ENCODE assay signal across 27 mouse cellular contexts in the genomic region with DNA sequence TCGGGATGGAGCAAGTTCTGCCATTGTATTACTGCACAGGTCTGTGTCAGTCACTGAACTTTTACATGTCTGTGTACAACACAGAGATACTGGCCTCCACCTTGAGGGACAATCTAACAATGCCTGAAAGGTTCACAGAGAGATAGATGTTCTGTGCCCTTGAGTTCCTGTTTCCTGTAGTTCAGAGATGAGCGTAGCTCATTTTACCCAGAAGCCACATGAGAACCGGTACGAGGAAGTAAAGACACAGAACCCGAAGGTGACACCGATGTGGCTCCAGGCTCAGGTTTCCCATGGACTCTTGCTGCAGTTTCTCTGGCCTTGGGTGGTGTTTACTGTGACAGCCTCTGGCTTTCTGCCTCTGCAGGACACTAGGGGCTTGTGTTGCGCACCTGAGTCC.
DNase-seq lines count a peak whose midpoint lies in the region; ATAC-seq and TF ChIP-seq lines count a peak whose summit lies in the region.
"Had no signal": no experiment of that assay in that cellular context is flagged by ENCODE, and none has a peak within 500 bp of the region (broad histone marks: within the 10 kb centered on the region; RNA-seq: fewer than 3 reads in every experiment).

No protein-coding gene starts in this region.

- ATAC-seq in granulocyte monocyte progenitor cell, adult 5-6 weeks (replicated peaks; ENCODE audit: poor library complexity, severe bottlenecking), result peak; percentile 33; the same call in 1 of the 2 replicates
- no peak for ATAC-seq in intestine, postnatal 0 days
- ATAC-seq: forebrain, embryonic 15.5 days; liver, embryonic 12.5 days; liver, postnatal 0 days had no signal

- no peak for TF ChIP-seq RAD21 in CH12.LX (IDR thresholded peaks at IDR 0.05; ENCODE audit: low read depth, low read length)

- H3K27ac ChIP-seq in CH12.LX (ENCODE audit: insufficient read depth, low read depth), result no peak overlapping the region
- H3K27ac ChIP-seq in limb, embryonic 10.5 days, result no peak overlapping the region
- no peak overlapping the region for H3K27ac ChIP-seq in intestine, postnatal 0 days (ENCODE audit: low read depth, low read length)
- H3K27ac ChIP-seq: embryonic facial prominence, embryonic 13.5 days; forebrain, embryonic 10.5 days; forebrain, embryonic 15.5 days; hindbrain, embryonic 13.5 days; liver, embryonic 12.5 days had no signal

- no peaks in the 10 kb centered on the region for H3K9me3 ChIP-seq in CH12.LX (replicated peaks; ENCODE audit: low read length)
- H3K9me3 ChIP-seq in limb, embryonic 10.5 days (replicated peaks), result no peaks in the 10 kb centered on the region
- H3K9me3 ChIP-seq in intestine, postnatal 0 days (ENCODE audit: control insufficient read depth), result no peaks in the 10 kb centered on the region
- H3K9me3 ChIP-seq: embryonic facial prominence, embryonic 13.5 days; forebrain, embryonic 10.5 days; forebrain, embryonic 15.5 days; heart, embryonic 12.5 days; hindbrain, embryonic 13.5 days; liver, embryonic 12.5 days had no signal

- no peak overlapping the region for H3K4me2 ChIP-seq in CH12.LX (ENCODE audit: insufficient read depth, low read depth, poor library complexity, severe bottlenecking)
- H3K4me2 ChIP-seq in intestine, postnatal 0 days (replicated peaks; ENCODE audit: low read depth), result no peak overlapping the region
- H3K4me2 ChIP-seq: embryonic facial prominence, embryonic 13.5 days; forebrain, embryonic 15.5 days; heart, embryonic 12.5 days; hindbrain, embryonic 13.5 days; liver, embryonic 12.5 days had no signal

- in situ Hi-C loops in CH12.LX (cut with MboI; ENCODE audit: low pct_ligation_motif_present, low pct_unique_long_range_greater_than_20kb, low sequenced_read_pairs), result no loop called here

- no peak for TF ChIP-seq CTCF in CH12.LX (conservative IDR thresholded peaks at IDR 0.05 in 1 of 2, IDR thresholded peaks at IDR 0.05 in 1 of 2; ENCODE audit: low read depth in 2 of 2, low read length in 2 of 2)
- TF ChIP-seq CTCF in intestine, postnatal 0 days (IDR thresholded peaks at IDR 0.05; ENCODE audit: low read depth), result no peak

- H3K27me3 ChIP-seq in CH12.LX (replicated peaks), result no peaks in the 10 kb centered on the region
- H3K27me3 ChIP-seq in splenic B cell, adult 2 months (ENCODE audit: control insufficient read depth, insufficient read depth, low read length, poor library complexity, severe bottlenecking), result no peaks in the 10 kb centered on the region
- no peaks in the 10 kb centered on the region for H3K27me3 ChIP-seq in limb, embryonic 10.5 days (ENCODE audit: low read depth, poor library complexity, severe bottlenecking)
- H3K27me3 ChIP-seq in intestine, postnatal 0 days (replicated peaks; ENCODE audit: control insufficient read depth, insufficient read depth, low read length), result no peaks in the 10 kb centered on the region
- H3K27me3 ChIP-seq: embryonic facial prominence, embryonic 13.5 days; forebrain, embryonic 15.5 days; heart, embryonic 12.5 days; hindbrain, embryonic 13.5 days; liver, embryonic 12.5 days; Patski had no signal

- 0 out of 2 replicates have a peak, but pooled peaks have one; percentile 32 for TF ChIP-seq EP300 in CH12.LX (IDR thresholded peaks at IDR 0.05; ENCODE audit: low read length)

- H3K4me1 ChIP-seq in CH12.LX (ENCODE audit: control insufficient read depth in 1 of 2, insufficient read depth in 2 of 2), result peaks cover 9 to 34% of the 10 kb centered on the region in 2 experiments
- H3K4me1 ChIP-seq in limb, embryonic 10.5 days, result peaks cover 31% of the 10 kb centered on the region
- H3K4me1 ChIP-seq in intestine, postnatal 0 days (replicated peaks; ENCODE audit: control insufficient read depth, insufficient read depth, low read length), result no peaks in the 10 kb centered on the region
- H3K4me1 ChIP-seq: forebrain, embryonic 15.5 days; liver, embryonic 12.5 days had no signal

- peak; percentile 6 for DNase-seq in thymus, postnatal 25 days
- DNase-seq in thymus, adult 18-20 months, result no peak
- DNase-seq in CH12.LX (ENCODE audit: extremely low read depth), result peak; percentile 63
- peak; percentile 4 for DNase-seq in splenic B cell, adult 2 months (ENCODE audit: low read depth, low spot score)
- no peak for DNase-seq in limb, embryonic 10.5 days (ENCODE audit: low spot score)
- no peak for DNase-seq in heart, adult 8-10 months (ENCODE audit: low spot score)
- DNase-seq: adrenal gland, postnatal 25 days; cerebellum, adult 11-12 months; cerebellum, postnatal 10 days; gastrocnemius, postnatal 25 days; heart, adult 18-20 months; heart, postnatal 4 days; kidney, adult 11 months; kidney, postnatal 14 days; liver, postnatal 0 days; lung, postnatal 36 days; midbrain, embryonic 14.5 days; right cerebral cortex, postnatal 25 days had no signal

- WGBS in limb, embryonic 10.5 days, result 92% methylated on average over 7 of the region's 7 CpGs
- 86% methylated on average over 7 of the region's 7 CpGs for WGBS in intestine, postnatal 0 days

- dilution Hi-C loops in CH12.LX (cut with MboI; ENCODE audit: extremely low pct_ligation_motif_present, extremely low pct_unique_long_range_greater_than_20kb, low sequenced_read_pairs), result no loop called here

- no peaks in the 10 kb centered on the region for H3K79me2 ChIP-seq in CH12.LX (replicated peaks; ENCODE audit: control insufficient read depth, extremely low read depth, insufficient read depth, poor library complexity, severe bottlenecking)

- no peak overlapping the region for H3K9ac ChIP-seq in CH12.LX (ENCODE audit: insufficient read depth, low read depth)
- H3K9ac ChIP-seq in intestine, postnatal 0 days (ENCODE audit: low read depth, low read length), result no peak overlapping the region
- H3K9ac ChIP-seq: embryonic facial prominence, embryonic 13.5 days; forebrain, embryonic 15.5 days; heart, embryonic 12.5 days; hindbrain, embryonic 13.5 days; liver, embryonic 12.5 days; liver, postnatal 0 days had no signal

- no peak for TF ChIP-seq POLR2A in CH12.LX (IDR thresholded peaks at IDR 0.05; ENCODE audit: low read depth, low read length)

- H3K36me3 ChIP-seq in CH12.LX (replicated peaks in 1 of 2; ENCODE audit: control insufficient read depth in 1 of 2, insufficient read depth in 1 of 2, low read length in 1 of 2), result peaks cover 0 to 38% of the 10 kb centered on the region in 2 experiments
- H3K36me3 ChIP-seq in splenic B cell, adult 2 months (ENCODE audit: control insufficient read depth, insufficient read depth, low read length, poor library complexity, severe bottlenecking), result no peaks in the 10 kb centered on the region
- H3K36me3 ChIP-seq in limb, embryonic 10.5 days, result no peaks in the 10 kb centered on the region
- H3K36me3 ChIP-seq in intestine, postnatal 0 days (ENCODE audit: control insufficient read depth, insufficient read depth), result no peaks in the 10 kb centered on the region
- H3K36me3 ChIP-seq: embryonic facial prominence, embryonic 13.5 days; forebrain, embryonic 10.5 days; forebrain, embryonic 15.5 days; heart, embryonic 12.5 days; liver, embryonic 12.5 days had no signal

- no peak overlapping the region for H3K4me3 ChIP-seq in CH12.LX (replicated peaks in 1 of 3; ENCODE audit: low read depth in 2 of 3, low read length in 2 of 3, poor library complexity in 1 of 3)
- no peak overlapping the region for H3K4me3 ChIP-seq in limb, embryonic 10.5 days
- H3K4me3 ChIP-seq in intestine, postnatal 0 days (ENCODE audit: low read depth, low read length), result no peak overlapping the region
- H3K4me3 ChIP-seq: embryonic facial prominence, embryonic 13.5 days; forebrain, embryonic 10.5 days; forebrain, embryonic 15.5 days; heart, embryonic 12.5 days; hindbrain, embryonic 13.5 days; liver, embryonic 12.5 days had no signal

TF ChIP-seq in CH12.LX, 34 proteins besides CTCF, POLR2A, EP300 and RAD21:
- TF ChIP-seq NELFE (IDR thresholded peaks at IDR 0.05; ENCODE audit: low read depth, low read length) (no peak), UBTF (IDR thresholded peaks at IDR 0.05; ENCODE audit: low read depth, low read length) (no peak), SMC3 (IDR thresholded peaks at IDR 0.05; ENCODE audit: low read depth, low read length) (no peak), KAT2A (IDR thresholded peaks at IDR 0.05; ENCODE audit: insufficient replicate concordance, low read length) (0 out of 2 replicates have a peak, but pooled peaks have one; percentile 13), IRF4 (IDR thresholded peaks at IDR 0.05; ENCODE audit: low read depth, low read length) (peak; percentile 33; the same call in 1 of the 2 replicates), ELF1 (IDR thresholded peaks at IDR 0.05; ENCODE audit: low read depth, low read length) (peak; percentile 67), POLR2AphosphoS2 (IDR thresholded peaks at IDR 0.05; ENCODE audit: low read depth, low read length) (no peak), HCFC1 (IDR thresholded peaks at IDR 0.05; ENCODE audit: low read depth, low read length) (no peak), JUND (conservative IDR thresholded peaks at IDR 0.05; ENCODE audit: low read depth, low read length) (0 out of 2 replicates have a peak, but pooled peaks have one; percentile 13), MAX (IDR thresholded peaks at IDR 0.05; ENCODE audit: low read length) (peak; percentile 38; the same call in 1 of the 2 replicates), TCF12 (IDR thresholded peaks at IDR 0.05; ENCODE audit: low read depth, low read length) (no peak), RCOR1 (conservative IDR thresholded peaks at IDR 0.05; ENCODE audit: low read depth, low read length) (no peak), CHD1 (IDR thresholded peaks at IDR 0.05; ENCODE audit: low read depth, low read length) (no peak), BHLHE40 (IDR thresholded peaks at IDR 0.05; ENCODE audit: low read depth, low read length) (no peak)

Comparison
In these comparisons a context has a peak if more than half of its experiments do, and no peak if none do; other contexts are left out.
1. DNase-seq: peak in thymus, postnatal 25 days (single experiment), CH12.LX (single experiment) and splenic B cell, adult 2 months (single experiment); none in thymus, adult 18-20 months (0 of 2), limb, embryonic 10.5 days (single experiment) and heart, adult 8-10 months (single experiment).